Mouse (Mus musculus) ES-E14 (cell line): ENCODE results near the gene Polg2.

Experiments
- CHD2 ChIP-seq: IDR thresholded peaks from 2 replicates; pipeline ENCODE4 v1.6.1; 2014; ENCODE audit warnings: mild to moderate bottlenecking, low read depth, low read length, inconsistent platforms
- HCFC1 ChIP-seq: IDR thresholded peaks from 2 replicates; pipeline ENCODE4 v1.6.1; 2012; ENCODE audit warnings: low read length, inconsistent platforms, borderline replicate concordance; ENCODE audit not compliant: insufficient read depth
- MAFK ChIP-seq: IDR thresholded peaks from 2 replicates; pipeline ENCODE4 v1.6.1; 2014; ENCODE audit warnings: mild to moderate bottlenecking, low read depth, low read length, inconsistent platforms; ENCODE audit not compliant: insufficient read depth
- ZC3H11A ChIP-seq: IDR thresholded peaks from 2 replicates; pipeline ENCODE4 v1.6.1; 2012; ENCODE audit warnings: low read depth, mild to moderate bottlenecking, inconsistent platforms, low read length, borderline replicate concordance
- ZNF384 ChIP-seq: IDR thresholded peaks from 2 replicates; pipeline ENCODE4 v1.6.1; 2012; ENCODE audit warnings: low read depth, low read length, inconsistent platforms

DNA sequence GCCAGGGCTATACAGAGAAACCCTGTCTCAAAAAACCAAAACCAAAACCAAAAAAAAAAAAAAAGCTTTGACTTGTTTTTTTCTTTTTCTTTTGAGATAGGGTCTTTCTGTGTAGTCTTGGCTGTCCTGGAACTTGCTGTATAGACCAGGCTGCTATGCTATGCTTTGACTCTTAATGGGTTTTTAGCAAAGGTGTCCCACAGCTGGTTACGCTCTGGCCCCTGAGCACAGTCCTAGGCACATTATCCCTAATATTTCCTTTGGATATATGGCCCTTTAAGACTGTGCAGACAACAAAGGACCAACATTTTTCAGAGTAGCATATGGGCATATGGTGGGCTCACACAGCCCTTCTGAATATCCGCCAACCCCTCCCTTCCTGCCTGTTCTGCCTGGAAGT, 40.2 kb downstream of the Polg2 start:
- no peak for TF ChIP-seq ZC3H11A
- no peak for TF ChIP-seq CHD2
- no peak for TF ChIP-seq HCFC1
- TF ChIP-seq ZNF384 = no peak
- no peak for TF ChIP-seq MAFK
